Mouse (Mus musculus) leukemia stem cell, adult 10-12 weeks (primary cell): ENCODE results near the gene C87414. TPM values are rescaled to one million over a fixed set of nuclear protein-coding genes. Genes with fewer than 3 reads are reported as not detected.

Experiments
- polyA plus RNA-seq: library from polyadenylated mRNA; stranded (reverse); fragments of >175 nt; gene quantifications from 2 replicates; pipeline ENCODE4 v1.2.3, GENCODE M21; 2012; ENCODE audit warnings: low replicate concordance

Gene C87414
- not detected in 2 replicates for polyA plus RNA-seq

GRCm38 (mm10) chr5:93671451-93671850, at the start of gene C87414:
Gene C87414, minus strand, starts transcription at chr5:93671551.

Other genes with a start within 250 kb of the C87414 start
- not detected in 2 replicates for gene Gm16427, start 131.4 kb downstream of the C87414 start, polyA plus RNA-seq
- not detected in 2 replicates for gene Gm7792, start 172.2 kb upstream of the C87414 start, polyA plus RNA-seq